Mouse (Mus musculus) liver, adult (tissue): ENCODE measurements around the gene Trim41.
A peak's percentile ranks its signal among the peaks of the same experiment; 100 is the strongest.

Experiments used
- GATA4 ChIP-seq: IDR thresholded peaks from 2 replicates; pipeline ENCODE4 v1.6.1; 2014; ENCODE audit warnings: mild to moderate bottlenecking, low read length; ENCODE audit not compliant: insufficient replicate concordance

Trim41 gene

GRCm38 (mm10) chr11:48808304-48808646 lies 8.9 kb downstream of the Trim41 start:
- no peak for TF ChIP-seq GATA4

- no peak for TF ChIP-seq GATA4
Measured at GRCm38 (mm10) chr11:48807563-48808303, 9.4 kb downstream of the Trim41 start.

- TF ChIP-seq GATA4, result no peak
Measured at GRCm38 (mm10) chr11:48806856-48807562, 10.1 kb downstream of the Trim41 start.

DNA sequence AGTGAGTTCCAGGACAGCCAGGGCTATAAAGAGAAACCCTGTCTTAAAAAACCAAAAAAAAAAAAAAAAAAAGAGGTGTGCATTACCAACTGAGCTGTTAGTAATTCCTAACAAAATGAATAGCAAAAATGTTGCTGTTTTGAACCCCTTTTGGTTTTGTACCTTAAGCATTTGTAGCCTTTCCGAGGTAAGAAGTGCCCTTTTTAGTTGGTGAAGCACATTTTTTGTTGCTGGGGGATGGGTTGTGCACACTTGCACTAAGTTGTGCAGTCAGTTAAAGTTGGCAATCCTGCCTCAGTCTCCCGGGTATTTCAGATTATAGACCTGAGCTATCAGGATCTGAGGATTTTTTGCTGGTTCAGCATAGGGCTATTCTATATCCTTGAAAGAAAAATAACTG lies 12.2 kb downstream of the Trim41 start:
- no peak for TF ChIP-seq GATA4

- TF ChIP-seq GATA4, result no peak
Measured at GRCm38 (mm10) chr11:48803988-48804387, 13.2 kb downstream of the Trim41 start.

- no peak for TF ChIP-seq GATA4
Measured at GRCm38 (mm10) chr11:48801831-48802772, 15.1 kb downstream of the Trim41 start.

DNA sequence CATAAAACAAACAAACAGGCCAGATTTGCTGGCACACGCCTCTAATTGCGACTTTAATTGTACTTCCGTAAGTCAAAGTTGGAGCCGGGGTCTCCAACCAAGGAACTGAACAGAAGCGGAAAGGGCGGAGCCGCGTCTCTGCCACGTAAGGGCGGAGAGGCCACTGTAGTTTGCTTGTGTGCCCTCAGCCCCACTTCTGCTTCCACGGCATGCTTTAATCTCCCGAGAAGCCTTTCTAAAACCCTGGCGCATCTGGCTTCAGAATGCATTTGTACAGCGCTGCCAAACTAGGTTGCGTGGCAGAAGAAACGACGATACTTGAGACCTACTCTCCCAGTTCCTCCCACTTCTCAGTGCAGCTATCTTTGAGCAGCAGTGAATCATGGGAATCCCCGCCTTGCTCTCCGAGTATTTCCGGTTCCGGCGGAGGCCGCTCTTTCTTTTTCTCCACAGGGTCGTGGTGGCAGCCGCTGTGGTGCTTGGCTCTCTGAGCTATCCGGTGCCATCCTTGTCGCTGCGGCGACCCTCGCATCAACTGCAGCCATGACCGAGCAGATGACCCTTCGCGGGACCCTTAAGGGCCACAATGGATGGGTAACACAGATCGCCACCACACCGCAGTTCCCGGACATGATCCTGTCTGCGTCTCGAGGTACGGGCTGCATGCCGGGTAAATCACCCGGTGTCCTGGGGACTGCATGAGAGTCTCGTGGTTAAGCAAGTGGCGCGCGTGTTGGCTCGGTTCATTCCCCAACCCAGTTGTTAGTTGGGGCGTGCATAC lies 17.0 kb downstream of the Trim41 start, which contains the start of gene Rack1:
Gene Rack1 (plus strand): TSS at position 412 of the 781 bp plus-strand sequence.
- TF ChIP-seq GATA4, result peak; percentile 89; the same call in 1 of the 2 replicates

- no peak for TF ChIP-seq GATA4
Measured at GRCm38 (mm10) chr11:48798984-48799920, 17.9 kb downstream of the Trim41 start.

DNA sequence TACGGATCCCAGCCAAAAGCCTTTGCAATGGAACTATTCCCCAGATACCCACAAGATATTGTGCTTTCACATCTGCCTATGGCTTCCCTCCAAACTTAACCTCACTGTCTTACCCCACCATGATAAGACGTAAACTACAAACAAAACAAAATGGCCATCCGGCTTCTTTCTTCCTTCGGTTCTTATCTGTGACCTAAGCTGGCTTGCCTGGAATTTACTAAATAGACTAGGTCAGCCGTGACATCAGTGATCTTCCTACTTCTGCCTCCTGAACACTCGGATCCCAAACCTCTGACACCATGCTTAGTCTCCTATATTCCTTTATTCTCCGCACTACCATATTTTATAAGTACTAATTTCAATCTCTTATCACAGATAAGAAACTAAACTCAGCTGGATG lies 18.8 kb downstream of the Trim41 start:
- TF ChIP-seq GATA4, result no peak

GRCm38 (mm10) chr11:48797287-48797686 lies 19.9 kb downstream of the Trim41 start:
- no peak for TF ChIP-seq GATA4

- TF ChIP-seq GATA4, result no peak
Measured at GRCm38 (mm10) chr11:48796290-48796689, 20.9 kb downstream of the Trim41 start.

- TF ChIP-seq GATA4, result no peak
Measured at GRCm38 (mm10) chr11:48795221-48795620, 21.9 kb downstream of the Trim41 start.

- no peak for TF ChIP-seq GATA4
Measured at GRCm38 (mm10) chr11:48793184-48793583, 24.0 kb downstream of the Trim41 start.

DNA sequence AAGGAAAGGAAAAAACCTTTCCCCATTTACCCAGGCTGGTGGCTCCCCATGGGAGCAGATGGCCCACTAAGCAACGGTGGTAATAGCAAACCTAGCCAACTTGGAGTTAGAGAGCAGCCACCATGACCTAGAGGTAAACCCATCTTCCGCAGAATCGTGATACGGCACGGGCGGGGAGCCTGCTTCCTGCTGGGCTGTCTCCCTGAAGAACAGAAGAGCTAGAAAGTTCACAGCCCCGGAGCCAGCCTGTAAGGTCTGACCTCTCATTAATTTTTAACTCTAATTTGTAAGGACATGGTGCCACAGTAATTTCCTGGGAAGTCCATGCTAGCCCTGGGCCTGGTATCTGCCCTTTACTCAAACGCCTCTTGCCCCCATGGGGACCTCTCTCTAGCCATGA lies 26.2 kb downstream of the Trim41 start:
- no peak for TF ChIP-seq GATA4
